Mouse (Mus musculus) kidney, adult 11 months (tissue): ENCODE results near the gene Ksr2.
A peak's percentile ranks its signal among the peaks of the same experiment; 100 is the strongest.
"Not testable (repeated sequence)": the region's sequence is repeated elsewhere in the genome, so short reads cannot be mapped to it uniquely, and the experiment has no call there.

ENCODE experiments used
- DNase-seq: peaks from one replicate; pipeline ENCODE4 v3.0.0; 2022

The Ksr2 gene

GRCm38 (mm10) chr5:117413507-117414501 is at the start of gene Ksr2:
Gene Ksr2 (plus strand): TSS chr5:117414000.
- DNase-seq: peak; percentile 47

DNA sequence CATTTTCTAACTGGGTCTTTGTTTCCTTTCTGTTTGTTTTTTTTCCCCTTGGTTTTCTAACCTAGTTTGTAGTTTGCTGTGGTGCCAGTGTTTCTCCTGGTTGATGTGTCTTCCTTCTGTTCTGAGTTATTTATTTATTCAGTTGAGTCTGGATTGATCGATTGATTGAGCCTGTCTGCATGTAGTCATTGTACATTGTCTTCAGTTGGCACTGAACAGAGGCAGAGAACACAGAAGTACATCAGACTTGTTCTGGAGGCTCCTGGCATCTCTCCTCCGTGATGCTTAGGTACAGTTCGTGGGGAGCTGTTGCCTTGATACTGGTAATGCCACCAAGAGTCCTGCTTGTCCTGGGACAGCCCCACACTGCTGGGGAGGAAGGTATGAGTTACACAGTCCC is 49.0 kb upstream of the Ksr2 start:
- no peak for DNase-seq

GRCm38 (mm10) chr5:117365904-117366561 is 47.8 kb upstream of the Ksr2 start:
- peak; percentile 55 for DNase-seq

DNA sequence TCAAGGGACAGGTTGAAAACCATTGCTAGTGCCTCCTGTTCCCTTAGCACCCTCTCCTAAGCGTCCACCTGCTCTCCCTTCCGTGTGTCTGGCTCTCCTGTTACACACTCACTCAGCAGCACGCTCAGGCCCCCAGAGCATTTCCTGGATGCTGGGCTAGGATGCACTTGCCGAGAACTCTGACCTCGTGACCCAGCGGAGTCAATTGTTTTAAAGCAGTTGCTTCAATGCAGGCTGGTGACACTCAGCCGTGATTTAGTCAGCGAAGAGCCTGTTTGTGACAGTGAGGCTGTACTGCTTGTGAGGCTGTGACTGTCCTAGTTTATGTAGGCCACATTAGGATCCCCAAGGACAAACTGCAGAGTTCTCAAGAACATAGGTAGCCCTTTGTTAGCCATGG is 46.6 kb upstream of the Ksr2 start:
- DNase-seq: no peak

- DNase-seq: peak; percentile 64
Measured at GRCm38 (mm10) chr5:117370592-117370991, 43.2 kb upstream of the Ksr2 start.

DNA sequence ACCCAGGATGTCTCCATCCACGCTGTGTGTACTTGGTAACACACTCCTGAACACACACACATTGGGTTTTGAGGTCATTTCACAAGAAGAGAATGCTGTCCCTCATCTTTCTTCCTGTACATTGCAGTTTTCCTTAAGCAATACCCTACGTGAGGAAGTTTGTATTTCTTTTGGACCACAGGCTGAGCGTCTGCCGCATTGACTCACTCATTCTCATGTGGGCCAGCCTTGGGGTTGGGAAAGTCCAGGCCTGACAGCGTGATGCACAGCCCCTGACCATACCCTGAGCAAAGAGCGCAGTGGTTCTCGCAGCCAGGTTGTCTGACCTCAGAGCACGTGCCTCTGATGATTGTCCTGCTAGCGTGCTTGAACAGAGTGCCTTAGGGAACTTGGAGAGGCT is 40.4 kb upstream of the Ksr2 start:
- no peak for DNase-seq

GRCm38 (mm10) chr5:117374372-117375049 is 39.3 kb upstream of the Ksr2 start:
- DNase-seq: no peak

GRCm38 (mm10) chr5:117376331-117376761 is 37.5 kb upstream of the Ksr2 start:
- no peak for DNase-seq

DNA sequence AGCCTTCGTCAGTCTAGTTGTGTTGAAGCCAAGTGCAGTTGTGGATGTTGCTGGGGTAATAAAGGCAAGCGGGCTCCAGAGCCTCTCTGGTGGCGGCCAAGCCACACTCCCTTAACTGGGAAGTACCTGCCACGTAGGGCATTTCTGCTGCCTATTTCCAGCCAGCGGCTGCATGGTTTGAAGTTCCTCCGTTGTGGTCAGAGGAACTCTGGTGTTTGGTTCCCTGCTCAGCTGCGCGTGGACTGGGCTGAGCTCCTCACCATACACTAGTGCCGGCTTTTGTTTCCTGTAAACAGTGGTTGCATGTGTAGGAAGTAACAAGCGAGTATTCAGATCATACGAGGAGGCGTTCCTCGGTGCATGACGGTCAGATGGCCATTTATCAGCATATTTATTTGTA is 36.1 kb upstream of the Ksr2 start:
- DNase-seq: not testable (repeated sequence)

GRCm38 (mm10) chr5:117380199-117380598 is 33.6 kb upstream of the Ksr2 start:
- no peak for DNase-seq

DNA sequence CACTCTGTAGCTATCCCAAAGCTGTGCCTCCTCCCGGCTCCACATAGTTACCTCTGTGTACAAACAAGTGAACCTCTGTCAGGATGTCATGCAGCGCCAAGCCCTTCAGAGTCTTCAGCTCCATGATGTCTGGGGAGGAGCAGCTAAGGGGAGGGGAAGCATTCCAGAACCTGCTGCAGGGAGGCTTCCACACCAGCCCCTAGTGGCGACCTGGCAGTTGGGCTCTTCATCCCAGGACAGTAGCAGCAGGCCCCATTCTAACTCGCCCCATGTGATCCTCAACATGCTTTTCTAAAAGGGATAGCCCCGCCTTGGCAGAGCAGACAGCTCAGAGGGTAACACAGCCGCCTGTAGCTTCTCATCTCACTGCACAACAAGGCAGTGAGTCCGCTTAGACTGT is 32.0 kb upstream of the Ksr2 start:
- DNase-seq: no peak

GRCm38 (mm10) chr5:117383198-117383597 is 30.6 kb upstream of the Ksr2 start:
- DNase-seq: no peak

DNA sequence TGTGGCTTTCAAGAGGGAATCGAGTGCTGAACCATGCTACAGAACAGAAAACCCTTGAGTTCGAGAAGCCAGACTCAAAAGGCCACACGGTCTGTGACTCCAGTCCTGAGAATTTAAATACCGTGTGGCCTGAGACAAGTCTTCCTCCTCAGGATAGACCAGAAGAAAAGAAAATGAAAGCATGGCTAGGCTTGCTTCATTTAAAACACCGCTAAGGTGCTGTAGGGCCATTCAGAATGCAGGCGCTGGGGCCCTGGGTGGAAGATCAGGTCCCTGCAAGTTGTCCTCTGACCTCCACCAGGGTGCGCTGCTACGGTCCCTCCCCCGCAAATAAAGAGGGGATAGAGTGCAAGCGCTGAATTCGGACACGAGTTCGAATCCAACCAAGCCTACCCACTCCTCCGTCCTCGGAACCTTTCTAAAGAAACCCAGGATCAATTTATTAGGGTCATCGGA is 25.5 kb upstream of the Ksr2 start:
- DNase-seq: peak; percentile 34

DNA sequence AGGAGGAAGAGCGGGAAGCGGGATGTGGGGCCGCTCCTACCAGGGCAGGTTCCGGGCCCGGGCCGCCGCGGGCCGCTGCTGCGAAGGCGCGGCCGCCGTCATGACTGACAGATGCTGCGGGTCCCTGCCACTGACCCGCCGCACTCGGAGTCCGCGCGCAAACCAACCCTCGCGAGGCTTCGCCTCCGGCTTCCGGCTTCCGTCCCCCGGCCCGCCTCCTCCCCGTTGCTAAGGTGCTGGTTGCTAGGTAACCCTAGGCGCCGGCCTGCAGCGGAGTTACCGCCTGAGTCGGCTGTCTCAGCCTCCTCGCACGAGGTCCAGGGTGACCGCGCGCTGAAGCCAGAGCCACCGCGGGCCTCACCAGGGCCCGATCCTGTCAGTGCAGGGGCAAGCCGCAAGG is 24.9 kb upstream of the Ksr2 start, which contains the start of gene Rfc5:
Gene Rfc5 (minus strand): TSS at position 171 of the 400 bp plus-strand sequence.
- peak; percentile 93 for DNase-seq

GRCm38 (mm10) chr5:117390895-117391294 is 22.9 kb upstream of the Ksr2 start:
- no peak for DNase-seq

DNA sequence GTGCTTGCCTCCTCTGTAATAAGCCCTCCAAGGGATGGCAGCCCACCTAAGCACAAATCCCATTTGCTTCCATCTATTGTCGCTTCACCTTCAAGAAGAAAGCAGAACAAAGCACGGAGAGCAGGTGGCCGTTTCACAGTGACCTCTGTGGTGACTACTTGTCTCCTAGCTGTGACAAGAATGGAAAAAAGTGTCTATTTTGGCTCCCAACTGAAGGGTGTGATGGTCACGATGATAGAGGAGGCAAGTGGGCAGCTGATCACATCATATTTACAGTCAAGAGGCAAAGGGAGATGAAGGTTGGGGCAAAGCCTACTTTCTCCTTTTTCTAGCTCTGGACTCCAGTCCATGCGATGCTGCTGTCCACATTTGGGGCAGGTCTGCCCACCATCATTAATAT is 18.0 kb upstream of the Ksr2 start:
- no peak for DNase-seq

DNA sequence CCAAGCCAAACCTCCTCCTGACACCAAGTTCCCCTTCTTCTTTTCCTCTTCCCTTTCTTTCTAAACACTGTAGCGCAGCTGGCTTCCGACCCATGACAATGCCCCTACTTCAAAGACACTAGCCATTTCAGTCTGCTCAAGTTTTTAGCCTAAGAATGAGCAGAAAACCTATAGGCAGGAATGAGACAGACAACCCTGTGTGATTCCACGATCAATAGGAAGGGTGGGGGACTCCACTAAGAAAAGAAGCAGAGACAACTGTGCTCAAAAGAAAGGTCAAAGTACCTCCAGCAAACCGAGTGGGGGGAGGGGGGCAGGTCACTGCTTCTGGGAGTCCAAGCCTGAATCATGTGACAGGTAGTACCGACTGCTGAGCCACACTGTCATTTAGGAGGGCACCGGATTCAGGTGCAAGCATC is 17.2 kb upstream of the Ksr2 start:
- DNase-seq: no peak

GRCm38 (mm10) chr5:117397371-117397770 is 16.4 kb upstream of the Ksr2 start:
- no peak for DNase-seq

DNA sequence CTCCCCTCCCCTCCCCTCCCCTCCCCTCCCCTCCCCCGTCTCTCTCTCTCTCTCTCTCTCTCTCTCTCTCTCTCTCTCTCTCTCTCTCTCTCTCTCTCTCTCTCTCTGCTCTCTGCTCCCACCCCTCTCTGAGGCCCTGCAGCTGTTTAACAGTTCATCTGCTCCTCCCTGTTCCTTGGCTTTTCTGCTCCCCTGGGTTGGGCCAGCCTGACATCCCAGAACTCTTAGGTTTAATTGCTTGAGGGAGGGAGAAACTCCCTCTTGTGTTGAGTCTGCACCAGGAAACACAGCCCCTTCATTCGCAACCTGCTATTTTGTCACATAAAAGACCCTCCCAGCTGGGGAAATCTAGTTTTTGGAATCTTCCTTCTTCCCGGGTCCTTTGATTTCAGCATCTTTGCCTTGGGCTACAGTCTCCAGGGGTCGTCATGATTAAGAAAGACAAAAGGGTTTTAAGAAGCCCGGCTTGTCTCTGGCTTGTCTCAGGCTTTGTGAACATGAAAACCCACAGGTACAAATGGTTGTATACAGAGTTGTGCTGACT is 15.7 kb upstream of the Ksr2 start:
- no peak for DNase-seq

DNA sequence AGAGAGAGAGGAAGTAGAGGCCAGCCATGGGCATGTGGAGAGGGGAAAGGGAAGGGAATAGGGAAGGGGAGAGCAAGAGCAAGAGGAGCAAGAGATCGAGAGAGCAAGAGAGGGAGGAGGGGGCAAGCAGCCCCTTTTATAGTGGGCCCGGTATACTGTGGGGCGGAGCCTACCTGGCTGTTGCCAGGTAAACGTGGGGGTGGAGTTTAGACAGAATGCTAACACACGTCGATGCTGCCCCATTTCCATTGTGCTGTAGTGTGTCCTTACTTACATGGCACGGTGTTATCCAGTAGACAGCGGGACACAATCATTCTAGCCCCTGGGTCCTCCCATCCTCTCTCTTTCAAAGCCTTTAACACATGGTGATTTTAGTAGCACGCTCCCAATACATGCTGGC is 14.5 kb upstream of the Ksr2 start:
- DNase-seq: no peak

GRCm38 (mm10) chr5:117403609-117404008 is 10.2 kb upstream of the Ksr2 start:
- DNase-seq: no peak

DNA sequence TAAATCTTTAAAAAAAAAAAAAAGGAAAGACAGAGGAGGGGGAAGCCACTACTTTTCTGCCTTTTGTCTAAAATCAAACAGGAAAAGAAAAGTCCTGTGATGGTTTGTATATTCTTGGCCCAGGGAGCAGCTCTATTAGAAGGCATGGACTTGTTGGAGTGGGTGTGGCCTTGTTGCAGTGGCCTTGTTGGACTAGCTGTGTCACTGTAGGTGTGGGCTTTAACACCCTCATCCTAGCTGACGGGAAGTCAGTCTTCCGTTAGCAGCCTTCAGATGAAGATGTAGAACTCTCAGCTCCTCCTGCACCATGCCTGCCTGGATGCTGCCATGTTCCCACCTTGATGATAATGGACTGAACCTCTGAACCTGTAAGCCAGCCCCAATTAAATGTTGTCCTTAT is 9.1 kb upstream of the Ksr2 start:
- DNase-seq: not testable (repeated sequence)

DNA sequence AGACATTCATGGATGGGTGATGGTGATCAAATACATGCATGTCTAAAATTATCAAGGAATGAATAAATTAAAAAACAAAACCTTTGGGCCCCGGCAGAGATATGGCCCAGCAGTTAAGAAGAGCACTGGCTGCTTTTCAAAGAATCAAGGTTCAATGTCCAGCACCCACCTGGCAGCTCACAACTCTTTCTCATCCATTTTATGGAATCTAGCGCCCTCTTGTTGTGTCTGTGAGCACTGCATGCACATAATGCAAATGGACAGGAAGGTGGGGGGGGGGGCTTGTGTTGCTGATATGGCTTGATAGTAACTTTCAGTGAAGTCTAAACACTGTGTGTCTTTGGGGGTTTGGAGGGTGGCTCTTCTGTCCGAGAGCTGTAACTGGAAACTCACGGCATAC is 5.6 kb upstream of the Ksr2 start:
- peak; percentile 49 for DNase-seq
